Mouse (Mus musculus) kidney, adult 2 months (tissue): Measurements from ENCODE around the gene Rassf2.

Experiments used
- CTCF ChIP-seq: fragments of 200-500 bp; conservative IDR thresholded peaks from 2 replicates; pipeline ENCODE4 v1.5.1; 2011; ENCODE audit warnings: low read depth, mild to moderate bottlenecking, control low read depth, low read length, moderate library complexity, mixed read lengths; ENCODE audit not compliant: insufficient read depth, insufficient read length
- POLR2A ChIP-seq: fragments of 200-500 bp; IDR thresholded peaks from one replicate; pipeline ENCODE4 v1.6.1; 2011; ENCODE audit warnings: low read depth, low read length, control low read depth

DNA sequence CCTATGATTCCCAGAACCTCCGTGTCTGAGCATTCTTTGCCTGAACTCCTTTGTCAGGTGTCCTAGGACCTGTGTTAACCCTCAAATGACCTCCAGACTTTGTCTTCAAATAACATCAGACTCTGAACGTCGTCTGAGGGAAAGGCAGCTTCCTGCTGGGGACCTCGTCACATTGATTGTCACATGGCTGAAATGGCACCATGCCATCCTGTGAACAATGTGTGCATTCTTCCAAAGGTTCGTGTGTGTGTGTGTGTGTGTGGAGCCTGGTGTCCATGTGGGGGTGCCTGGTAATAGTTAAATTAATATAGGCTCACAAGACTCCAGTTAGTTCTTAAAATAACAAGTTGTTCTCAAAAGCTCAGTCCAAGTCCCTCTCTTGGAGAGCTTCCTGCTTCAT lies 32.7 kb downstream of the Rassf2 start:
- TF ChIP-seq CTCF (no peak), POLR2A (no peak)
